In genomic region chr12:85176846-85177523, GRCm38 (mm10) we compare ENCODE assay signal across 8 mouse cellular contexts. TPM values are rescaled to one million over a fixed set of nuclear protein-coding genes. Genes with fewer than 3 reads are reported as not detected.
DNase-seq lines count a peak whose midpoint lies in the region; ATAC-seq lines count a peak whose summit lies in the region.

No protein-coding gene starts in this region.

- no peaks in the 10 kb centered on the region for H3K9me3 ChIP-seq in embryonic facial prominence, embryonic 14.5 days (ENCODE audit: control insufficient read depth, low read length)
- no peaks in the 10 kb centered on the region for H3K9me3 ChIP-seq in hindbrain, embryonic 10.5 days
- no peaks in the 10 kb centered on the region for H3K9me3 ChIP-seq in midbrain, embryonic 15.5 days

- intact Hi-C loops in left cerebral cortex, postnatal 36 days (cut with DNase I) = no loop called here

- DNase-seq in urinary bladder, postnatal 14 days (ENCODE audit: low spot score) = peak; percentile 53
- no peak for DNase-seq in urinary bladder, postnatal 4 days (ENCODE audit: low spot score in 2 of 2)
- DNase-seq in embryonic facial prominence, embryonic 14.5 days (ENCODE audit: low spot score) = peak; percentile 84
- DNase-seq in hindbrain, embryonic 10.5 days (ENCODE audit: low spot score) = peak; percentile 42
- peak; percentile 68 for DNase-seq in liver
- DNase-seq in thymus, postnatal 10 days (ENCODE audit: low spot score in 2 of 2) = peak; percentile 33 to 56
- DNase-seq in left cerebral cortex, postnatal 36 days (ENCODE audit: low spot score in 2 of 2) = no peak

- H3K9ac ChIP-seq in embryonic facial prominence, embryonic 14.5 days (ENCODE audit: low read depth, low read length) = peak overlapping the region; percentile 58
- peak overlapping the region; percentile 29; the same call in 1 of the 2 replicates for H3K9ac ChIP-seq in midbrain, embryonic 15.5 days

- H3K4me3 ChIP-seq in embryonic facial prominence, embryonic 14.5 days (ENCODE audit: low read depth, low read length) = peak overlapping the region; percentile 37
- peak overlapping the region; percentile 46 for H3K4me3 ChIP-seq in hindbrain, embryonic 10.5 days
- peak overlapping the region; percentile 27 for H3K4me3 ChIP-seq in midbrain, embryonic 15.5 days

- no peaks in the 10 kb centered on the region for H3K36me3 ChIP-seq in embryonic facial prominence, embryonic 14.5 days (ENCODE audit: control insufficient read depth, insufficient read depth, low read length)
- no peaks in the 10 kb centered on the region for H3K36me3 ChIP-seq in hindbrain, embryonic 10.5 days
- H3K36me3 ChIP-seq in midbrain, embryonic 15.5 days (replicated peaks) = no peaks in the 10 kb centered on the region

- peak; percentile 59 for ATAC-seq in embryonic facial prominence, embryonic 14.5 days (ENCODE audit: low read depth)
- ATAC-seq in midbrain, embryonic 15.5 days (replicated peaks) = peak; percentile 35; the same call in 1 of the 2 replicates

- WGBS in embryonic facial prominence, embryonic 14.5 days = 4% methylated on average over 17 of the region's 32 CpGs
- WGBS in hindbrain, embryonic 10.5 days = 3% methylated on average over 32 of the region's 32 CpGs
- WGBS in midbrain, embryonic 15.5 days = 4% methylated on average over 32 of the region's 32 CpGs

- peak overlapping the region; percentile 77 for H3K4me2 ChIP-seq in embryonic facial prominence, embryonic 14.5 days (ENCODE audit: low read depth, low read length)
- peak overlapping the region; percentile 54 for H3K4me2 ChIP-seq in midbrain, embryonic 15.5 days

- H3K27me3 ChIP-seq in embryonic facial prominence, embryonic 14.5 days (replicated peaks; ENCODE audit: control insufficient read depth, insufficient read depth, low read length) = no peaks in the 10 kb centered on the region
- peaks cover 74% of the 10 kb centered on the region for H3K27me3 ChIP-seq in hindbrain, embryonic 10.5 days (ENCODE audit: insufficient read depth, poor library complexity, severe bottlenecking)
- H3K27me3 ChIP-seq in midbrain, embryonic 15.5 days (replicated peaks) = peaks cover 13% of the 10 kb centered on the region; the same call in 1 of the 2 replicates

- peak overlapping the region; percentile 21; the same call in 1 of the 2 replicates for H3K27ac ChIP-seq in embryonic facial prominence, embryonic 14.5 days (replicated peaks; ENCODE audit: low read depth, low read length)
- peak overlapping the region; percentile 63 for H3K27ac ChIP-seq in hindbrain, embryonic 10.5 days
- H3K27ac ChIP-seq in midbrain, embryonic 15.5 days = no peak overlapping the region

- H3K4me1 ChIP-seq in embryonic facial prominence, embryonic 14.5 days (ENCODE audit: control insufficient read depth, insufficient read depth, low read length) = peaks cover 41% of the 10 kb centered on the region
- peaks cover 57% of the 10 kb centered on the region for H3K4me1 ChIP-seq in hindbrain, embryonic 10.5 days (replicated peaks)
- H3K4me1 ChIP-seq in midbrain, embryonic 15.5 days = peaks cover 31% of the 10 kb centered on the region

RNA-seq across cellular contexts. Expression of gene Pgf, which starts 0.6 kb away (rescaled TPM):
- 18.0 and 20.2 TPM in 2 replicates for polyA plus RNA-seq in embryonic facial prominence, embryonic 14.5 days (2014; fragmentation: Nextera tagmentation; extraction: Ambion mirVana)
- 5.8 and 8.0 TPM in 2 replicates for polyA plus RNA-seq in hindbrain, embryonic 10.5 days (2016; fragmentation: Nextera tagmentation; extraction: Ambion mirVana)
- polyA plus RNA-seq in midbrain, embryonic 15.5 days (2015; fragmentation: Nextera tagmentation; extraction: Ambion mirVana) = 7.2 and 8.7 TPM in 2 replicates
- 1 to 10 TPM; 2.7 to 2.8 TPM for total RNA-seq in left cerebral cortex, postnatal 36 days (2021)

RNA-seq across cellular contexts. Expression of gene Rps6kl1, which starts 25.9 kb away (rescaled TPM):
- 1.5 and 1.8 TPM in 2 replicates for polyA plus RNA-seq in embryonic facial prominence, embryonic 14.5 days (2014; fragmentation: Nextera tagmentation; extraction: Ambion mirVana)
- 3.7 and 3.8 TPM in 2 replicates for polyA plus RNA-seq in hindbrain, embryonic 10.5 days (2016; fragmentation: Nextera tagmentation; extraction: Ambion mirVana)
- 37.3 and 38.2 TPM in 2 replicates for polyA plus RNA-seq in midbrain, embryonic 15.5 days (2015; fragmentation: Nextera tagmentation; extraction: Ambion mirVana)
- 10 to 100 TPM; 35.8 to 39.1 TPM for total RNA-seq in left cerebral cortex, postnatal 36 days (2021)

RNA-seq across cellular contexts. Expression of gene Eif2b2, which starts 42.3 kb away (rescaled TPM):
- 74.5 and 91.6 TPM in 2 replicates for polyA plus RNA-seq in embryonic facial prominence, embryonic 14.5 days (2014; fragmentation: Nextera tagmentation; extraction: Ambion mirVana)
- 126 and 131 TPM in 2 replicates for polyA plus RNA-seq in hindbrain, embryonic 10.5 days (2016; fragmentation: Nextera tagmentation; extraction: Ambion mirVana)
- polyA plus RNA-seq in midbrain, embryonic 15.5 days (2015; fragmentation: Nextera tagmentation; extraction: Ambion mirVana) = 78.2 and 88.8 TPM in 2 replicates
- 10 to 100 TPM; 63.0 to 76.6 TPM for total RNA-seq in left cerebral cortex, postnatal 36 days (2021)

Comparison
In these comparisons a context has a peak if more than half of its experiments do, and no peak if none do; other contexts are left out.
1. DNase-seq: peak in urinary bladder, postnatal 14 days (single experiment), embryonic facial prominence, embryonic 14.5 days (single experiment), hindbrain, embryonic 10.5 days (single experiment), liver (single experiment) and thymus, postnatal 10 days (2 of 2); none in urinary bladder, postnatal 4 days (0 of 2) and left cerebral cortex, postnatal 36 days (0 of 2).
2. Peak in every context shown above with its lines, with median percentiles within 50 percentile points of each other: H3K4me3 ChIP-seq.